Mouse (Mus musculus) c-Kit-positive CD71-negative TER-119-negative erythroid progenitor cells, embryonic 14.5 days (primary cell): ENCODE data around the gene Popdc3.
"Not testable (repeated sequence)": the region's sequence is repeated elsewhere in the genome, so short reads cannot be mapped to it uniquely, and the experiment has no call there.

ENCODE experiments used
- DNase-seq: peaks from one replicate; pipeline ENCODE4 v3.0.0-alpha.2; 2013; ENCODE audit warnings: low read depth

The Popdc3 gene

GRCm38 (mm10) chr10:45177798-45178197 is at the start of gene Popdc3:
Gene Popdc3, plus strand, starts transcription at chr10:45178098.
- not testable (repeated sequence) for DNase-seq

GRCm38 (mm10) chr10:45129105-45129504 is 48.8 kb upstream of the Popdc3 start:
- no peak for DNase-seq

- DNase-seq = peak; percentile 23
Observed at GRCm38 (mm10) chr10:45130004-45130403, 47.9 kb upstream of the Popdc3 start.

- DNase-seq = peak; percentile 10
Observed at GRCm38 (mm10) chr10:45132371-45132770, 45.5 kb upstream of the Popdc3 start.

GRCm38 (mm10) chr10:45136806-45137205 is 41.1 kb upstream of the Popdc3 start:
- DNase-seq = no peak

- no peak for DNase-seq
Observed at GRCm38 (mm10) chr10:45139910-45140309, 38.0 kb upstream of the Popdc3 start.

- no peak for DNase-seq
Observed at GRCm38 (mm10) chr10:45140474-45141212, 37.3 kb upstream of the Popdc3 start.

- DNase-seq = no peak
Observed at GRCm38 (mm10) chr10:45142359-45142758, 35.5 kb upstream of the Popdc3 start.

GRCm38 (mm10) chr10:45144038-45144817 is 33.7 kb upstream of the Popdc3 start:
- no peak for DNase-seq

- DNase-seq = no peak
Observed at GRCm38 (mm10) chr10:45146821-45147220, 31.1 kb upstream of the Popdc3 start.

- no peak for DNase-seq
Observed at GRCm38 (mm10) chr10:45151137-45151536, 26.8 kb upstream of the Popdc3 start.

GRCm38 (mm10) chr10:45151771-45152692 is 25.9 kb upstream of the Popdc3 start:
- no peak for DNase-seq

- DNase-seq = no peak
Observed at GRCm38 (mm10) chr10:45154557-45155060, 23.3 kb upstream of the Popdc3 start.

- no peak for DNase-seq
Observed at GRCm38 (mm10) chr10:45165851-45166250, 12.0 kb upstream of the Popdc3 start.

- no peak for DNase-seq
Observed at GRCm38 (mm10) chr10:45173927-45174326, 4.0 kb upstream of the Popdc3 start.

GRCm38 (mm10) chr10:45174345-45174744 is 3.6 kb upstream of the Popdc3 start:
- no peak for DNase-seq

GRCm38 (mm10) chr10:45180677-45181326 is 2.9 kb downstream of the Popdc3 start:
- no peak for DNase-seq

- no peak for DNase-seq
Observed at GRCm38 (mm10) chr10:45181344-45181743, 3.4 kb downstream of the Popdc3 start.

- DNase-seq = no peak
Observed at GRCm38 (mm10) chr10:45185457-45185856, 7.6 kb downstream of the Popdc3 start.

- no peak for DNase-seq
Observed at GRCm38 (mm10) chr10:45193330-45194310, 15.7 kb downstream of the Popdc3 start.
